Mouse (Mus musculus) CD8-positive naive resting alpha-beta T cell, adult 57 days (primary cell): Measurements from ENCODE around the gene Ier2. TPM values are rescaled to one million over a fixed set of nuclear protein-coding genes. Genes with fewer than 3 reads are reported as not detected.

Source experiments
- total RNA-seq: library from RNA; stranded (reverse); gene quantifications from one replicate; pipeline ENCODE4 v1.2.4, GENCODE M21; 2023

Gene Ier2
- 302 TPM for total RNA-seq

GRCm38 (mm10) chr8:84662581-84663065 is at the start of gene Ier2:
Gene Ier2 (minus strand): TSS chr8:84662852.

GRCm38 (mm10) chr8:84700941-84701911 is 38.6 kb upstream of the Ier2 start, which contains the start of gene Lyl1:
Gene Lyl1 (plus strand): TSS chr8:84701457.

GRCm38 (mm10) chr8:84687705-84688100 is 25.1 kb upstream of the Ier2 start, which contains the start of gene Nacc1:
Gene Nacc1 (minus strand): TSS chr8:84687862.

GRCm38 (mm10) chr8:84686191-84687002 is 23.7 kb upstream of the Ier2 start, which contains the start of gene Trmt1:
Gene Trmt1 (plus strand): TSS chr8:84686307.

Other genes starting within 250 kb of the Ier2 start
- gene Trmt1, start 23.5 kb upstream of the Ier2 start, total RNA-seq: 172 TPM
- 43.7 TPM for gene Nacc1, start 25.0 kb upstream of the Ier2 start, total RNA-seq
- gene Lyl1, start 38.6 kb upstream of the Ier2 start, total RNA-seq: 5.6 TPM
- gene G430095P16Rik, start 60.2 kb upstream of the Ier2 start, total RNA-seq: 9.3 TPM
- 5.2 TPM for gene Nfix, start 137.5 kb upstream of the Ier2 start, total RNA-seq
- 4.1 TPM for gene Dand5, start 160.0 kb upstream of the Ier2 start, total RNA-seq
- gene Gadd45gip1, start 168.7 kb upstream of the Ier2 start, total RNA-seq: 18.2 TPM
- gene Rad23a, start 177.8 kb upstream of the Ier2 start, total RNA-seq: 63.9 TPM
- gene Calr, start 184.1 kb upstream of the Ier2 start, total RNA-seq: 412 TPM
- 72.0 TPM for gene Farsa, start 194.1 kb upstream of the Ier2 start, total RNA-seq
- gene Syce2, start 209.3 kb upstream of the Ier2 start, total RNA-seq: 2.4 TPM
- 26.5 TPM for gene Gcdh, start 231.1 kb upstream of the Ier2 start, total RNA-seq
- gene Klf1, start 239.1 kb upstream of the Ier2 start, total RNA-seq: not detected
- gene Dnase2a, start 245.7 kb upstream of the Ier2 start, total RNA-seq: 10.5 TPM